Mouse (Mus musculus): Measurements from ENCODE around the gene Cetn3. TPM values are rescaled to one million over a fixed set of nuclear protein-coding genes. Genes with fewer than 3 reads are reported as not detected.

The Cetn3 gene
- polyA plus RNA-seq, 1 experiment from 2014 or later: 257 TPM

DNA sequence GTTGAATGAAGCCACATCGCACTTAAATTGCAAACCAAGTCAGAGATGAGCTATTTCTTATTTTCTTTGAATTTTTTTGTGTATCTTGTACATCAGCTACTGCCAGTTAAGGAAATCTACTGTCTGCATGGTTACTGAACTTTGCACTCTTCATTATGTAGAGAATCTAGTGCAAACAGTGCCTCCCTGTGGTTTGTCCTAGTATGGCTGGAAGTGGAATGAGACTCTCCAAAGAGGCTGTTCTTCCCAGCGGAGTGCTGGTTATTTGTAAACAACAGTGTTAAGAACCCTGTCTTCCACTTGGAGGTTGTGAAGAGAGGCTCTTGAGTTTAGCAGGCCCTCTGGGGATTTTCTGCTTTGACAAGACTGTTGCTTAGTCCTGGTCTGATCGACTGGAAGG lies 22.5 kb upstream of the Cetn3 start:
- 39% methylated on average over 3 of the region's 3 CpGs for WGBS
- DNase-seq (ENCODE audit: low spot score): peak; percentile 65
- no peak for ATAC-seq (ENCODE audit: insufficient number of reproducible peaks, low FRiP score, low TSS enrichment, low read depth)
- H3K4me3 ChIP-seq (ENCODE audit: low read depth, low read length): no peak overlapping the region
- H3K4me1 ChIP-seq (ENCODE audit: control insufficient read depth, insufficient read depth, low read length): no peaks in the 10 kb centered on the region
- H3K9me3 ChIP-seq (ENCODE audit: control insufficient read depth, low read length): no peaks in the 10 kb centered on the region
- no peaks in the 10 kb centered on the region for H3K36me3 ChIP-seq (ENCODE audit: control insufficient read depth, insufficient read depth, low read length)
- H3K27ac ChIP-seq (replicated peaks; ENCODE audit: low read depth, low read length): no peak overlapping the region
- H3K9ac ChIP-seq (ENCODE audit: low read length): no peak overlapping the region
- H3K4me2 ChIP-seq (ENCODE audit: low read depth, severe bottlenecking): no peak overlapping the region
- no peaks in the 10 kb centered on the region for H3K27me3 ChIP-seq (ENCODE audit: control insufficient read depth, insufficient read depth, low read length)

DNA sequence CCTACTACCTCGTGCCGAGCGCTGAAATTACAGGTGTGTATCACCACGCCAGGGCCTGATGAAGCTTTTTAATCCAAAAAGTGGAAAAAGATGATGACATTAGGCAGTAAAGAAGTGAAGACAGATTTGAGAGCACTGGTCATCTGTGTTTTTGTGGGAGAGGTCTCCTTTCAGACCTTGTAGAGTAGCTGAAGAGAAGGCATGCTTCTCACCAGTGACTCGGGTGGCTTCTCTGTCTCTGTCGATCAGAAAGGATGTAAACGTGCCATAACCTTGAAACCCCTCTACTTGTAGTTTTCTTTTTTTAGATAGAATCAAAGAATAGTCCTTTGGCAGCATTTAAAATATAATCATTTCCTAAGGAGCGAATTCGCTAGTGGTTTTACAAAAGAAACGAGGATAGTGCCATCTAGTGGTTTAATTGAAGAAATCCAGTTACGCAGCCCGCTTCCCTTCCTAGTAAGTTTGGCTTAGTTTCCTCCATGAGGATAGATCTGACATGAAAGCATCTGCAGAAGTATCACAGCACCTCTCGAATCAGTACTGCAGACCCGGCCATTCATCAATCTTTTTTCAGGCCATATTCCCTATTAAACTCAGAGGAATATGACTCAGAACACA lies 21.2 kb upstream of the Cetn3 start:
- H3K9me3 ChIP-seq (ENCODE audit: control insufficient read depth, low read length): no peaks in the 10 kb centered on the region
- no peak for ATAC-seq (ENCODE audit: insufficient number of reproducible peaks, low FRiP score, low TSS enrichment, low read depth)
- 31% methylated on average over 14 of the region's 14 CpGs for WGBS

GRCm38 (mm10) chr13:81764173-81764572 lies 18.7 kb upstream of the Cetn3 start:
- H3K9ac ChIP-seq (ENCODE audit: low read length): no peak overlapping the region
- DNase-seq (ENCODE audit: low spot score) (no peak), ATAC-seq (ENCODE audit: insufficient number of reproducible peaks, low FRiP score, low TSS enrichment, low read depth) (no peak)
- no peaks in the 10 kb centered on the region for H3K4me1 ChIP-seq (ENCODE audit: control insufficient read depth, insufficient read depth, low read length)
- no peak overlapping the region for H3K4me2 ChIP-seq (ENCODE audit: low read depth, severe bottlenecking)
- H3K36me3 ChIP-seq (ENCODE audit: control insufficient read depth, insufficient read depth, low read length): no peaks in the 10 kb centered on the region
- H3K9me3 ChIP-seq (ENCODE audit: control insufficient read depth, low read length): no peaks in the 10 kb centered on the region
- WGBS: 88% methylated on average over 5 of the region's 5 CpGs
- no peak overlapping the region for H3K4me3 ChIP-seq (ENCODE audit: low read depth, low read length)
- H3K27me3 ChIP-seq (ENCODE audit: control insufficient read depth, insufficient read depth, low read length): no peaks in the 10 kb centered on the region
- H3K27ac ChIP-seq (replicated peaks; ENCODE audit: low read depth, low read length): no peak overlapping the region

More for the DNA sequence above, 21.2 kb upstream of the Cetn3 start:
- Histone ChIP-seq H3K4me1 (ENCODE audit: control insufficient read depth, insufficient read depth, low read length) (no peaks in the 10 kb centered on the region), H3K36me3 (ENCODE audit: control insufficient read depth, insufficient read depth, low read length) (no peaks in the 10 kb centered on the region), H3K4me2 (ENCODE audit: low read depth, severe bottlenecking) (no peak overlapping the region), H3K4me3 (ENCODE audit: low read depth, low read length) (no peak overlapping the region), H3K9ac (ENCODE audit: low read length) (no peak overlapping the region), H3K27ac (replicated peaks; ENCODE audit: low read depth, low read length) (no peak overlapping the region), H3K27me3 (ENCODE audit: control insufficient read depth, insufficient read depth, low read length) (no peaks in the 10 kb centered on the region)
- DNase-seq (ENCODE audit: low spot score): peak; percentile 55

- ATAC-seq (ENCODE audit: insufficient number of reproducible peaks, low FRiP score, low TSS enrichment, low read depth): no peak; the same call in 1 of the 2 replicates
- no peak overlapping the region for H3K27ac ChIP-seq (replicated peaks; ENCODE audit: low read depth, low read length)
- H3K9ac ChIP-seq (ENCODE audit: low read length): no peak overlapping the region
- no peaks in the 10 kb centered on the region for H3K4me1 ChIP-seq (ENCODE audit: control insufficient read depth, insufficient read depth, low read length)
- WGBS: 84% methylated on average over 7 of the region's 7 CpGs
- no peak overlapping the region for H3K4me2 ChIP-seq (ENCODE audit: low read depth, severe bottlenecking)
- no peaks in the 10 kb centered on the region for H3K9me3 ChIP-seq (ENCODE audit: control insufficient read depth, low read length)
- no peaks in the 10 kb centered on the region for H3K27me3 ChIP-seq (ENCODE audit: control insufficient read depth, insufficient read depth, low read length)
- no peaks in the 10 kb centered on the region for H3K36me3 ChIP-seq (ENCODE audit: control insufficient read depth, insufficient read depth, low read length)
- DNase-seq (ENCODE audit: low spot score): peak; percentile 67
- H3K4me3 ChIP-seq (ENCODE audit: low read depth, low read length): no peak overlapping the region
These were observed 15.7 kb upstream of the Cetn3 start for GRCm38 (mm10) chr13:81767038-81767659.

DNA sequence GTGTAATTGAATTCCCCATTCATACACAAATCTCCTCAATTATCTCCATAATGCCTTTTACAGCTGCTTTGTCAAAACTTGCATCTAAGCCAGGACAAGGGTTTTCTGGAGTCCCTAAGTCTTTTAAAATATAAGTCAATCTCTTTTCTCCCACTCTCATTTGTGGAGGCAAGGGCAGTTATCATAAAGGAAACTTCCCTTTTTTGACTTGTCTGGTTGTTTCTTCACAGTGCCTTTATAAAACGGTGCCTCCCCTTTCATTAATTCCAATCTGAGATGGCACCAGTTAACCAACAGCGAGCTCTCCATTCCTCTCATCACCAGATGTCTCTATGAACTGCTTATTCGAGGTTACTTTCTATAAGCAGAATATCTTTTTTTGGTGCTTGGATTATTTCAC lies 6.7 kb upstream of the Cetn3 start:
- Histone ChIP-seq H3K9ac (ENCODE audit: low read length) (no peak overlapping the region), H3K4me3 (ENCODE audit: low read depth, low read length) (no peak overlapping the region), H3K27me3 (ENCODE audit: control insufficient read depth, insufficient read depth, low read length) (no peaks in the 10 kb centered on the region), H3K9me3 (ENCODE audit: control insufficient read depth, low read length) (no peaks in the 10 kb centered on the region), H3K36me3 (ENCODE audit: control insufficient read depth, insufficient read depth, low read length) (no peaks in the 10 kb centered on the region), H3K4me1 (ENCODE audit: control insufficient read depth, insufficient read depth, low read length) (no peaks in the 10 kb centered on the region), H3K4me2 (ENCODE audit: low read depth, severe bottlenecking) (no peak overlapping the region), H3K27ac (replicated peaks; ENCODE audit: low read depth, low read length) (no peak overlapping the region)
- DNase-seq (ENCODE audit: low spot score): no peak
- ATAC-seq (ENCODE audit: insufficient number of reproducible peaks, low FRiP score, low TSS enrichment, low read depth): no peak
- 86% methylated on average over 3 of the region's 3 CpGs for WGBS

GRCm38 (mm10) chr13:81782475-81782874 lies 402 bp upstream of the Cetn3 start:
- no peaks in the 10 kb centered on the region; the same call in 1 of the 2 replicates for H3K36me3 ChIP-seq (ENCODE audit: control insufficient read depth, insufficient read depth, low read length)
- H3K27ac ChIP-seq (replicated peaks; ENCODE audit: low read depth, low read length): no peak overlapping the region
- H3K4me2 ChIP-seq (ENCODE audit: low read depth, severe bottlenecking): peak overlapping the region; percentile 53
- H3K4me1 ChIP-seq (ENCODE audit: control insufficient read depth, insufficient read depth, low read length): no peaks in the 10 kb centered on the region
- H3K9me3 ChIP-seq (ENCODE audit: control insufficient read depth, low read length): no peaks in the 10 kb centered on the region
- DNase-seq (ENCODE audit: low spot score): no peak
- peak overlapping the region; percentile 56 for H3K9ac ChIP-seq (ENCODE audit: low read length)
- H3K27me3 ChIP-seq (ENCODE audit: control insufficient read depth, insufficient read depth, low read length): no peaks in the 10 kb centered on the region
- peak overlapping the region; percentile 66 for H3K4me3 ChIP-seq (ENCODE audit: low read depth, low read length)
- WGBS: 37% methylated on average over 9 of the region's 9 CpGs
- ATAC-seq (ENCODE audit: insufficient number of reproducible peaks, low FRiP score, low TSS enrichment, low read depth): no peak

DNA sequence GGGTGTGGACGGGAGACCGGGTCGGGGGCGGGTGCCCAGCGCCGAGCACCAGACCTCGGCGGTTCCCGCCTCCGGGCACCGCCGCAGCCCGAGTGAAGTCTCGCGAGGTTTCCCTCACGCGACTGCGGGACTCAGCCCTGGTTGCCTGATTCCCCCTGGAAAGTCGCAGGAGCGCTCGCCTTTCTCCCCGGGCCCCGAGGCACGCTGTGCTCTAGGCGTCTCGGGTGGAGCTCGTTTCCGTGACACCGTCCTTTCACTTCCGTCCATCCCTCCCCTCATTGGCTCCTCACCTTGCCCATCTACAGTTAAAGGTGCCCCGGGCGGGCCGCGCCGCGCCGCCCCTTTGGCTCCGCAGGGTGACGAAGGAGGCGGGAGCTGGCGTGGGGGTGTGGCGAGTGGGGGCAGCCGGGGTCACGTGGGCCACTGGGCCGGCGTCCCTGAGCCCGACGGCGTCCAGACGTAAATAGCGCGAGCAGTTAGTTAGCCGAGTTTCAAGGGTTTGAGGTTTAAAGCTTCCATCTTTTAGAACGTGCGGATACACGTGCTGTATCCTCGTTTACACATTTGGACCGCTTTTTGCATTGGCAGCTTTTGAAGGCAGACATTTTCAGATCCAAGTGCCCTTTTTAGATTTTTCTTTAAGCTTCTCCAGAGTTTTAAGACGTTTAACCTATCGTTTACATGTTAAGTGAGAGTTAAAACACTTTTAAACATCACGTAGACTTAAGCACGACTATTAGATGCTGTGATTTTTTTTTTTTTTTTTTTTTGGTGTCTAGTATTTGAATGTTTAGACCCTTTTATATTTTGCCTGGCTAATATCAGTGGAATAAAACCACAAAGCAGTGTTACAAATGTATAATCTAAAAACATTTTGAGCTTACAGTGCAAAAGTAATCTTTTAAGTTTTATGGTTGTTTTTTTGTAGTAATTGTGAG lies 797 bp downstream of the Cetn3 start:
- H3K4me1 ChIP-seq (ENCODE audit: control insufficient read depth, insufficient read depth, low read length): no peaks in the 10 kb centered on the region
- peak overlapping the region; percentile 94 for H3K27ac ChIP-seq (replicated peaks; ENCODE audit: low read depth, low read length)
- peak; percentile 99 for ATAC-seq (ENCODE audit: insufficient number of reproducible peaks, low FRiP score, low TSS enrichment, low read depth)

DNA sequence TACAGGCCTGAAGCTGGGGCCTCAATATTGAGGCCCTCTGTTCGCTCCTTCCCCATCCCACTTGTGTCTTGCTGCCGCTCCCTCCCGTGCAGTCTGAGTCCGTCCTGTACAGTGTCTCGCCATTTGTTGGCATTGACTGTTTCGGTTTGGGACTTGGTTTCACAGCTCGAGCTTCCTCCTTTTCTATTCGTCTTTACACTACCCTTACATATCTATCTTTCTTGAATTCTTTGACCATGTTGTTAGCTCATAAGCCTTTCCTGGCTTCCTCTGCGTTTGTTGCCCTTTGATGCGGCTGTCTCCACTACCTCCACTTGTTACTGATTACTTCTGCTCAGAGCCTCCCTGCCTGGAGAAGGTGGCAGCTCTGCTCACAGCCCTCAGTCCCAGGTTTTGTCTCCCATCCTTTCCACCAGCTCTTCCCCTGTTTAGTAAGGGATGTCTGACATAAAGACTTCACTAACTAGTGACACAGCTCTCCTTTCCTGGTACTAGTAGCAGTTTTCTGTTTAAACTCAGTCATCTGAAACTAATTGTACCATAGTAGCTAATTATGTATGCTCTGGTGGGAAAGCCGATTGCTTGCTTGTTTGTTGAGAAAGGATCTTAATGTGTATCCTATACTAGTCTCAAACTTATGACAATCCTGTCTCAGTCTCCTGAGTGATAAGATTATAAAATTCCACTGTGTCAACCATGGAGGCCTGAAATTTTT lies 3.0 kb downstream of the Cetn3 start:
- H3K36me3 ChIP-seq (ENCODE audit: control insufficient read depth, insufficient read depth, low read length): no peaks in the 10 kb centered on the region; the same call in 1 of the 2 replicates
- H3K4me1 ChIP-seq (ENCODE audit: control insufficient read depth, insufficient read depth, low read length): no peaks in the 10 kb centered on the region
- DNase-seq (ENCODE audit: low spot score): no peak
- H3K4me2 ChIP-seq (ENCODE audit: low read depth, severe bottlenecking): no peak overlapping the region
- no peaks in the 10 kb centered on the region for H3K9me3 ChIP-seq (ENCODE audit: control insufficient read depth, low read length)
- H3K27me3 ChIP-seq (ENCODE audit: control insufficient read depth, insufficient read depth, low read length): no peaks in the 10 kb centered on the region
- ATAC-seq (ENCODE audit: insufficient number of reproducible peaks, low FRiP score, low TSS enrichment, low read depth): no peak
- no peak overlapping the region for H3K27ac ChIP-seq (replicated peaks; ENCODE audit: low read depth, low read length)
- whole genome bisulfite sequencing: 79% methylated on average over 11 of the region's 11 CpGs
- H3K9ac ChIP-seq (ENCODE audit: low read length): no peak overlapping the region
- H3K4me3 ChIP-seq (ENCODE audit: low read depth, low read length): no peak overlapping the region

More for the DNA sequence above, 797 bp downstream of the Cetn3 start:
- peak overlapping the region; percentile 87 for H3K9ac ChIP-seq (ENCODE audit: low read length)
- no peaks in the 10 kb centered on the region; the same call in 1 of the 2 replicates for H3K36me3 ChIP-seq (ENCODE audit: control insufficient read depth, insufficient read depth, low read length)
- WGBS: 1% methylated on average over 62 of the region's 62 CpGs
- H3K4me2 ChIP-seq (ENCODE audit: low read depth, severe bottlenecking): peak overlapping the region; percentile 31; the same call in 1 of the 2 replicates
- H3K27me3 ChIP-seq (ENCODE audit: control insufficient read depth, insufficient read depth, low read length): no peaks in the 10 kb centered on the region
- H3K4me3 ChIP-seq (ENCODE audit: low read depth, low read length): peak overlapping the region; percentile 66
- DNase-seq (ENCODE audit: low spot score): peak; percentile 95
- no peaks in the 10 kb centered on the region for H3K9me3 ChIP-seq (ENCODE audit: control insufficient read depth, low read length)
